Comparison of ENCODE assay signal across 9 mouse cellular contexts in the genomic region with DNA sequence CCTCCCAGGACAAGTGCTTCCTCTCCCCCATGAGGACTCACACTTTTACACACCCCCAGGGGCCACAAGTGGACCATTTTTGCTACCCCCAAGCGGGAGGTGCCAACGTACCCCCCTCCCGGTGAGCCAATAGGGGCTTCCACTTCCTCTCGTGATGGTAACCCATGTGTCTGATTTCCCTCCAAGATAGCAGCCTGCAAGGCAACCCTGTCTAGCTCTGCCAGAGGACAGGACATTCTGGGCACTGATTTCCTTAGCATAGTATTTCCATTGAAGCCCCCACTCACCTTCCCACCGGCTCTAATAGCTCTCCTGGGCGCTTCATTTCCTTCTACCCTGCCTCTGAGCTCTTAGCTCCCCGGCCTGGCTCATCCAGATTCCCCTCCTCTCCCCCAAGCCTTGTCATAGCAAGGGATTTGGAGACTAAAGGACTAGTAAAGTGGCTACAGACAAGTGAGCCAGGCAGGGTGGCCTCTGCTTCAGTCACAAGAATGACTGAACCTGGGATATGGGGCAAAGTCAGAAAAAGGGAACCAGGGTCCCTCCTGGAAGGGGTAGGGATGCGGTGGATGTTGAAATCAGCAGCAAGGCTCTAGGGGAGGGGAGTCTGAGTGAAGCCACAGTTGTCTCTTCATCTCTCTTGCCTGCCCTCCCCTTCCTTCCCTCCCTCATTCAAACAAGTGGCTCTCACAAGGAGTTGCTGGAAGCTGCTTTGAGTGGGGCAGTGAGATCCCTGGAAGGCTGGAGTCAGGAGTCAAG. TPM values are rescaled to one million over a fixed set of nuclear protein-coding genes. Genes with fewer than 3 reads are reported as not detected.
A peak's percentile ranks its signal among the peaks of the same experiment; 100 is the strongest.
DNase-seq lines count a peak whose midpoint lies in the region; ATAC-seq and TF ChIP-seq lines count a peak whose summit lies in the region.
"Had no signal": no experiment of that assay in that cellular context is flagged by ENCODE, and none has a peak within 500 bp of the region (broad histone marks: within the 10 kb centered on the region; RNA-seq: fewer than 3 reads in every experiment).

No protein-coding gene starts in this region.

- no peak for DNase-seq in kidney, postnatal 14 days
- DNase-seq in limb, embryonic 14.5 days (ENCODE audit: low spot score), result no peak
- DNase-seq in embryo, embryonic 10 days (ENCODE audit: low spot score), result no peak
- no peak for DNase-seq in adrenal gland, postnatal 10 days
- DNase-seq in frontal cortex, adult 2 months (ENCODE audit: extremely low spot score in 1 of 2, low spot score in 1 of 2), result no peak

- no peak overlapping the region for H3K4me3 ChIP-seq in kidney, embryonic 16.5 days (ENCODE audit: low read length)
- peak overlapping the region; percentile 34 for H3K4me3 ChIP-seq in forebrain, embryonic 13.5 days
- no peak overlapping the region; the same call in 1 of the 2 replicates for H3K4me3 ChIP-seq in limb, embryonic 14.5 days (replicated peaks; ENCODE audit: low read length)
- H3K4me3 ChIP-seq in neural tube, embryonic 12.5 days, result peak overlapping the region; percentile 37; the same call in 1 of the 2 replicates

- peak overlapping the region; percentile 56; the same call in 1 of the 2 replicates for H3K4me2 ChIP-seq in kidney, embryonic 16.5 days (replicated peaks; ENCODE audit: low read depth, low read length)
- H3K4me2 ChIP-seq in forebrain, embryonic 13.5 days, result peak overlapping the region; percentile 64
- peak overlapping the region; percentile 51; the same call in 1 of the 2 replicates for H3K4me2 ChIP-seq in limb, embryonic 14.5 days (replicated peaks; ENCODE audit: low read depth, low read length, severe bottlenecking)
- peak overlapping the region; percentile 74 for H3K4me2 ChIP-seq in neural tube, embryonic 12.5 days (replicated peaks)

- H3K4me1 ChIP-seq in kidney, embryonic 16.5 days (ENCODE audit: insufficient read depth, low read length), result peaks cover 85% of the 10 kb centered on the region
- H3K4me1 ChIP-seq in forebrain, embryonic 13.5 days, result peaks cover 69% of the 10 kb centered on the region
- H3K4me1 ChIP-seq in limb, embryonic 14.5 days (ENCODE audit: control insufficient read depth, insufficient read depth, low read length), result peaks cover 48% of the 10 kb centered on the region
- H3K4me1 ChIP-seq in neural tube, embryonic 12.5 days, result peaks cover 98% of the 10 kb centered on the region

- no peak overlapping the region for H3K27ac ChIP-seq in kidney, embryonic 16.5 days (ENCODE audit: low read length)
- no peak overlapping the region for H3K27ac ChIP-seq in forebrain, embryonic 13.5 days
- H3K27ac ChIP-seq in limb, embryonic 14.5 days (replicated peaks; ENCODE audit: low read depth, low read length), result no peak overlapping the region
- H3K27ac ChIP-seq in neural tube, embryonic 12.5 days, result peak overlapping the region; percentile 26; the same call in 1 of the 2 replicates

- peaks cover 51% of the 10 kb centered on the region for H3K27me3 ChIP-seq in kidney, embryonic 16.5 days (ENCODE audit: insufficient read depth, low read length)
- H3K27me3 ChIP-seq in forebrain, embryonic 13.5 days, result peaks cover 93% of the 10 kb centered on the region
- peaks cover 80% of the 10 kb centered on the region for H3K27me3 ChIP-seq in limb, embryonic 14.5 days (ENCODE audit: control insufficient read depth, insufficient read depth, low read length)
- H3K27me3 ChIP-seq in neural tube, embryonic 12.5 days (replicated peaks), result peaks cover 47% of the 10 kb centered on the region

- WGBS in kidney, embryonic 16.5 days, result 14% methylated on average over 8 of the region's 8 CpGs
- 5% methylated on average over 8 of the region's 8 CpGs for WGBS in forebrain, embryonic 13.5 days
- 3% methylated on average over 8 of the region's 8 CpGs for WGBS in limb, embryonic 14.5 days
- WGBS in neural tube, embryonic 12.5 days, result 4% methylated on average over 8 of the region's 8 CpGs

- TF ChIP-seq POLR2A in limb, embryonic 14.5 days (IDR thresholded peaks at IDR 0.05; ENCODE audit: borderline replicate concordance, extremely low read depth, insufficient read depth, insufficient read length), result no peak

- H3K9ac ChIP-seq in kidney, embryonic 16.5 days (replicated peaks; ENCODE audit: low read length), result no peak overlapping the region
- 0 out of 2 replicates have a peak overlapping the region, but pooled peaks have one; percentile 22 for H3K9ac ChIP-seq in forebrain, embryonic 13.5 days
- 0 out of 2 replicates have a peak overlapping the region, but pooled peaks have one; percentile 28 for H3K9ac ChIP-seq in limb, embryonic 14.5 days (ENCODE audit: low read depth, low read length, severe bottlenecking)
- no peak overlapping the region for H3K9ac ChIP-seq in neural tube, embryonic 12.5 days

- no peaks in the 10 kb centered on the region for H3K9me3 ChIP-seq in kidney, embryonic 16.5 days (ENCODE audit: low read length)
- H3K9me3 ChIP-seq in forebrain, embryonic 13.5 days (replicated peaks), result no peaks in the 10 kb centered on the region
- H3K9me3 ChIP-seq in limb, embryonic 14.5 days (ENCODE audit: control insufficient read depth, low read length), result no peaks in the 10 kb centered on the region
- H3K9me3 ChIP-seq in neural tube, embryonic 12.5 days, result no peaks in the 10 kb centered on the region

- ATAC-seq in kidney, embryonic 16.5 days (ENCODE audit: low FRiP score, low TSS enrichment), result no peak
- ATAC-seq in forebrain, embryonic 13.5 days, result no peak
- ATAC-seq in limb, embryonic 14.5 days (ENCODE audit: low FRiP score, low read depth), result no peak
- ATAC-seq in neural tube, embryonic 12.5 days (ENCODE audit: low FRiP score, low read depth), result no peak

- H3K36me3 ChIP-seq in kidney, embryonic 16.5 days (ENCODE audit: insufficient read depth, low read length), result no peaks in the 10 kb centered on the region
- no peaks in the 10 kb centered on the region for H3K36me3 ChIP-seq in forebrain, embryonic 13.5 days (ENCODE audit: poor library complexity, severe bottlenecking)
- no peaks in the 10 kb centered on the region for H3K36me3 ChIP-seq in limb, embryonic 14.5 days (ENCODE audit: control insufficient read depth, insufficient read depth, low read length)
- H3K36me3 ChIP-seq in neural tube, embryonic 12.5 days, result no peaks in the 10 kb centered on the region

RNA-seq across cellular contexts. Expression of gene Asic4, which starts 0.7 kb away (rescaled TPM):
- 1.00 and 1.5 TPM in 2 replicates for polyA plus RNA-seq in kidney, embryonic 16.5 days (2015; fragmentation: Nextera tagmentation; extraction: Ambion mirVana)
- polyA plus RNA-seq in forebrain, embryonic 13.5 days (2015; fragmentation: Nextera tagmentation; extraction: Ambion mirVana), result 4.0 and 5.4 TPM in 2 replicates
- 0.35 and 0.72 TPM in 2 replicates for polyA plus RNA-seq in limb, embryonic 14.5 days (2012; rRNA removed)
- 0.10 and 0.15 TPM in 2 replicates for polyA plus RNA-seq in limb, embryonic 14.5 days (2014; fragmentation: Nextera tagmentation; extraction: Ambion mirVana)
- 22.1 and 24.3 TPM in 2 replicates for polyA plus RNA-seq in neural tube, embryonic 12.5 days (2016; fragmentation: Nextera tagmentation; extraction: Ambion mirVana)
- 1 to 10 TPM; 2.5 to 3.3 TPM for total RNA-seq in adrenal gland, postnatal 10 days (2021)
- 11.9 and 13.5 TPM in 2 replicates for polyA plus RNA-seq in frontal cortex, adult 2 months (2012; rRNA removed)
- total RNA-seq: CH12.LX had no signal

RNA-seq across cellular contexts. Expression of gene Gmppa, which starts 13.8 kb away (rescaled TPM):
- polyA plus RNA-seq in kidney, embryonic 16.5 days (2015; fragmentation: Nextera tagmentation; extraction: Ambion mirVana), result 91.4 and 91.6 TPM in 2 replicates
- 53.7 and 62.7 TPM in 2 replicates for polyA plus RNA-seq in forebrain, embryonic 13.5 days (2015; fragmentation: Nextera tagmentation; extraction: Ambion mirVana)
- polyA plus RNA-seq in limb, embryonic 14.5 days (2012; rRNA removed), result 144 and 199 TPM in 2 replicates
- 71.8 and 74.9 TPM in 2 replicates for polyA plus RNA-seq in limb, embryonic 14.5 days (2014; fragmentation: Nextera tagmentation; extraction: Ambion mirVana)
- 69.9 and 83.5 TPM in 2 replicates for polyA plus RNA-seq in neural tube, embryonic 12.5 days (2016; fragmentation: Nextera tagmentation; extraction: Ambion mirVana)
- 10 to 100 TPM; 58.6 to 61.8 TPM for total RNA-seq in adrenal gland, postnatal 10 days (2021)
- polyA plus RNA-seq in frontal cortex, adult 2 months (2012; rRNA removed), result 101 and 111 TPM in 2 replicates

RNA-seq across cellular contexts. Expression of gene Chpf, which starts 29.6 kb away (rescaled TPM):
- 37.9 and 38.6 TPM in 2 replicates for polyA plus RNA-seq in kidney, embryonic 16.5 days (2015; fragmentation: Nextera tagmentation; extraction: Ambion mirVana)
- 16.9 and 18.6 TPM in 2 replicates for polyA plus RNA-seq in forebrain, embryonic 13.5 days (2015; fragmentation: Nextera tagmentation; extraction: Ambion mirVana)
- 104 and 148 TPM in 2 replicates for polyA plus RNA-seq in limb, embryonic 14.5 days (2012; rRNA removed)
- polyA plus RNA-seq in limb, embryonic 14.5 days (2014; fragmentation: Nextera tagmentation; extraction: Ambion mirVana), result 61.6 and 65.0 TPM in 2 replicates
- 43.6 and 43.7 TPM in 2 replicates for polyA plus RNA-seq in neural tube, embryonic 12.5 days (2016; fragmentation: Nextera tagmentation; extraction: Ambion mirVana)
- 10 to 100 TPM; 36.9 to 43.6 TPM for total RNA-seq in adrenal gland, postnatal 10 days (2021)
- polyA plus RNA-seq in frontal cortex, adult 2 months (2012; rRNA removed), result 73.9 and 79.5 TPM in 2 replicates

RNA-seq across cellular contexts. Expression of gene Tmem198, which starts 29.8 kb away (rescaled TPM):
- polyA plus RNA-seq in kidney, embryonic 16.5 days (2015; fragmentation: Nextera tagmentation; extraction: Ambion mirVana), result 0.77 and 0.99 TPM in 2 replicates
- polyA plus RNA-seq in forebrain, embryonic 13.5 days (2015; fragmentation: Nextera tagmentation; extraction: Ambion mirVana), result 34.0 and 35.5 TPM in 2 replicates
- polyA plus RNA-seq in limb, embryonic 14.5 days (2012; rRNA removed), result 1.4 and 2.0 TPM in 2 replicates
- 0.51 and 1.1 TPM in 2 replicates for polyA plus RNA-seq in limb, embryonic 14.5 days (2014; fragmentation: Nextera tagmentation; extraction: Ambion mirVana)
- polyA plus RNA-seq in neural tube, embryonic 12.5 days (2016; fragmentation: Nextera tagmentation; extraction: Ambion mirVana), result 28.9 and 30.4 TPM in 2 replicates
- total RNA-seq in adrenal gland, postnatal 10 days (2021), result 1 to 10 TPM; 2.5 to 3.8 TPM
- 73.1 and 82.3 TPM in 2 replicates for polyA plus RNA-seq in frontal cortex, adult 2 months (2012; rRNA removed)

RNA-seq across cellular contexts. Expression of gene Obsl1, which starts 56.7 kb away (rescaled TPM):
- 55.7 and 60.9 TPM in 2 replicates for polyA plus RNA-seq in kidney, embryonic 16.5 days (2015; fragmentation: Nextera tagmentation; extraction: Ambion mirVana)
- polyA plus RNA-seq in forebrain, embryonic 13.5 days (2015; fragmentation: Nextera tagmentation; extraction: Ambion mirVana), result 15.5 and 17.2 TPM in 2 replicates
- 315 and 381 TPM in 2 replicates for polyA plus RNA-seq in limb, embryonic 14.5 days (2012; rRNA removed)
- polyA plus RNA-seq in limb, embryonic 14.5 days (2014; fragmentation: Nextera tagmentation; extraction: Ambion mirVana), result 108 and 120 TPM in 2 replicates
- polyA plus RNA-seq in neural tube, embryonic 12.5 days (2016; fragmentation: Nextera tagmentation; extraction: Ambion mirVana), result 49.0 and 50.6 TPM in 2 replicates
- total RNA-seq in adrenal gland, postnatal 10 days (2021), result 100 to 1,000 TPM in 1 of 2 experiments, 10 to 100 TPM in 1; 95.2 to 118 TPM
- polyA plus RNA-seq in frontal cortex, adult 2 months (2012; rRNA removed), result 36.4 and 37.9 TPM in 2 replicates

Comparison
In these comparisons a context has a peak if more than half of its experiments do, and no peak if none do; other contexts are left out.
1. H3K4me3 ChIP-seq: peak in forebrain, embryonic 13.5 days (single experiment) and neural tube, embryonic 12.5 days (single experiment); none in kidney, embryonic 16.5 days (single experiment) and limb, embryonic 14.5 days (single experiment).
2. H3K9ac ChIP-seq: peak in forebrain, embryonic 13.5 days (single experiment) and limb, embryonic 14.5 days (single experiment); none in kidney, embryonic 16.5 days (single experiment) and neural tube, embryonic 12.5 days (single experiment).
3. Peak in every context shown above with its lines, with median percentiles within 50 percentile points of each other: H3K4me2 ChIP-seq.